Mouse (Mus musculus) spleen, adult 2 months (tissue): ENCODE results near the gene Isg15. TPM values are rescaled to one million over a fixed set of nuclear protein-coding genes. Genes with fewer than 3 reads are reported as not detected.
"Not testable (repeated sequence)": the region's sequence is repeated elsewhere in the genome, so short reads cannot be mapped to it uniquely, and the experiment has no call there.

ENCODE experiments used
- DNase-seq, 2 experiments: peaks; one replicate each; pipeline versions ENCODE4 v3.0.0 to v3.0.0-alpha.2; 2012 to 2021; ENCODE audit warnings: low spot score in 2 of 2, low read depth in 1 of 2
- H3K27ac ChIP-seq: fragments of 200-500 bp; 2 replicates; pipeline ENCODE4 v1.5.1; 2012; ENCODE audit warnings: low read length, inconsistent platforms; ENCODE audit not compliant: insufficient read depth
- H3K27me3 ChIP-seq: fragments of 200-500 bp; 2 replicates; pipeline ENCODE4 v1.6.1; 2012; ENCODE audit warnings: mild to moderate bottlenecking, moderate library complexity, low read length, inconsistent platforms; ENCODE audit not compliant: control insufficient read depth, insufficient read depth
- H3K36me3 ChIP-seq: fragments of 200-500 bp; 2 replicates; pipeline ENCODE4 v1.6.1; 2012; ENCODE audit warnings: mild to moderate bottlenecking, low read length, inconsistent platforms; ENCODE audit not compliant: control insufficient read depth, insufficient read depth
- H3K4me1 ChIP-seq: fragments of 200-500 bp; 2 replicates; pipeline ENCODE4 v1.6.1; 2011; ENCODE audit warnings: inconsistent platforms; ENCODE audit not compliant: control insufficient read depth, insufficient read depth, insufficient read length
- H3K4me3 ChIP-seq: fragments of 200-500 bp; 2 replicates; pipeline ENCODE4 v1.5.1; 2011; ENCODE audit warnings: mild to moderate bottlenecking, inconsistent platforms; ENCODE audit not compliant: insufficient read depth, insufficient read length; ENCODE audit errors: extremely low read depth
- CTCF ChIP-seq: fragments of 200-500 bp; IDR thresholded peaks from 2 replicates; pipeline ENCODE4 v1.5.1; 2011; ENCODE audit warnings: mild to moderate bottlenecking, inconsistent platforms; ENCODE audit not compliant: insufficient read depth, insufficient read length, insufficient replicate concordance; ENCODE audit errors: extremely low read depth
- POLR2A ChIP-seq: fragments of 200-500 bp; IDR thresholded peaks from 2 replicates; pipeline ENCODE4 v1.6.1; 2011; ENCODE audit warnings: low read depth, low read length, inconsistent platforms
- WGBS: fragments of 180-500 bp; shearing (Covaris S2); methylation state at CpG from one replicate; pipeline ENCODE4 v1.1.7; 2018; 5-methylcytosine and 5-hydroxymethylcytosine counted together
- polyA plus RNA-seq: library from polyadenylated mRNA; depleted of rRNA; stranded (reverse); fragments of >200 nt; gene quantifications from 2 replicates; pipeline ENCODE4 v1.2.3, GENCODE M21; 2012; rRNA removed

Gene Isg15
- polyA plus RNA-seq, 1 experiment: 32.2 TPM

GRCm38 (mm10) chr4:156168611-156169010, 32.0 kb downstream of the Isg15 start:
- no peak overlapping the region for H3K27ac ChIP-seq
- DNase-seq: no peak
- no peaks in the 10 kb centered on the region for H3K4me1 ChIP-seq
- no peaks in the 10 kb centered on the region for H3K27me3 ChIP-seq
- no peaks in the 10 kb centered on the region for H3K36me3 ChIP-seq
- WGBS: 95% methylated on average over 8 of the region's 8 CpGs
- no peak overlapping the region for H3K4me3 ChIP-seq
- no peak for TF ChIP-seq POLR2A
- no peak for TF ChIP-seq CTCF

GRCm38 (mm10) chr4:156166477-156166876, 34.1 kb downstream of the Isg15 start:
- Histone ChIP-seq H3K27ac (no peak overlapping the region), H3K4me3 (no peak overlapping the region), H3K36me3 (no peaks in the 10 kb centered on the region), H3K27me3 (no peaks in the 10 kb centered on the region), H3K4me1 (no peaks in the 10 kb centered on the region)
- 65% methylated on average over 9 of the region's 9 CpGs for WGBS
- DNase-seq: no peak
- TF ChIP-seq POLR2A (no peak), CTCF (no peak)

GRCm38 (mm10) chr4:156154771-156155170, 45.8 kb downstream of the Isg15 start:
- Histone ChIP-seq H3K27ac (no peak overlapping the region), H3K4me3 (no peak overlapping the region), H3K27me3 (no peaks in the 10 kb centered on the region), H3K36me3 (no peaks in the 10 kb centered on the region), H3K4me1 (no peaks in the 10 kb centered on the region)
- WGBS: 91% methylated on average over 3 of the region's 3 CpGs
- DNase-seq: no peak
- no peak for TF ChIP-seq CTCF
- TF ChIP-seq POLR2A: no peak

GRCm38 (mm10) chr4:156150887-156151286, 49.7 kb downstream of the Isg15 start:
- DNase-seq, H3K4me1 ChIP-seq, H3K27ac ChIP-seq, H3K36me3 ChIP-seq, H3K27me3 ChIP-seq, H3K4me3 ChIP-seq: not testable (repeated sequence)
- WGBS: 84% methylated on average over 10 of the region's 10 CpGs

Other genes with a start within 250 kb of the Isg15 start
- gene C1qtnf12, start 238.5 kb downstream of the Isg15 start, polyA plus RNA-seq: 21.6 and 50.1 TPM in 2 replicates
- 4.9 and 7.6 TPM in 2 replicates for gene B3galt6, start 208.2 kb downstream of the Isg15 start, polyA plus RNA-seq
- 33.5 and 35.7 TPM in 2 replicates for gene Sdf4, start 207.9 kb downstream of the Isg15 start, polyA plus RNA-seq
- gene Tnfrsf4, start 187.0 kb downstream of the Isg15 start, polyA plus RNA-seq: 20.7 and 34.3 TPM in 2 replicates
- 29.9 and 38.2 TPM in 2 replicates for gene Tnfrsf18, start 174.7 kb downstream of the Isg15 start, polyA plus RNA-seq
- gene Ttll10, start 141.4 kb downstream of the Isg15 start, polyA plus RNA-seq: 0.07 TPM in 1 of 2 replicates, not detected in the other
- 31.5 and 38.4 TPM in 2 replicates for gene 9430015G10Rik, start 90.8 kb downstream of the Isg15 start, polyA plus RNA-seq
- 0.55 and 0.67 TPM in 2 replicates for gene Rnf223, start 70.3 kb downstream of the Isg15 start, polyA plus RNA-seq
- 21.2 and 23.8 TPM in 2 replicates for gene Agrn, start 3.3 kb downstream of the Isg15 start, polyA plus RNA-seq
- gene AW011738, start 2.5 kb upstream of the Isg15 start, polyA plus RNA-seq: 10.6 TPM in 2 replicates
- 0.87 and 1.0 TPM in 2 replicates for gene Perm1, start 15.1 kb upstream of the Isg15 start, polyA plus RNA-seq
- 54.7 and 62.7 TPM in 2 replicates for gene Plekhn1, start 34.0 kb upstream of the Isg15 start, polyA plus RNA-seq
- gene Noc2l, start 35.2 kb upstream of the Isg15 start, polyA plus RNA-seq: 83.1 and 103 TPM in 2 replicates
- 14.8 and 17.3 TPM in 2 replicates for gene Samd11, start 54.8 kb upstream of the Isg15 start, polyA plus RNA-seq
- gene Vmn2r-ps159, start 130.3 kb upstream of the Isg15 start, polyA plus RNA-seq: not detected in 2 replicates